Mouse (Mus musculus): ENCODE data around the gene Alpk3.

The Alpk3 gene

GRCm38 (mm10) chr7:81059388-81059787, 2.0 kb downstream of the Alpk3 start:
- TF ChIP-seq GATA4 (IDR thresholded peaks at IDR 0.05; ENCODE audit: insufficient replicate concordance, low read length): no peak

GRCm38 (mm10) chr7:81060908-81061307, 3.5 kb downstream of the Alpk3 start:
- TF ChIP-seq GATA4 (IDR thresholded peaks at IDR 0.05; ENCODE audit: insufficient replicate concordance, low read length): no peak

- no peak for TF ChIP-seq GATA4 (IDR thresholded peaks at IDR 0.05; ENCODE audit: insufficient replicate concordance, low read length)
These were observed 4.5 kb downstream of the Alpk3 start for GRCm38 (mm10) chr7:81061936-81062335.

- TF ChIP-seq GATA4 (IDR thresholded peaks at IDR 0.05; ENCODE audit: insufficient replicate concordance, low read length): no peak
These were observed 5.9 kb downstream of the Alpk3 start for GRCm38 (mm10) chr7:81063332-81063731.

GRCm38 (mm10) chr7:81066714-81067113, 9.3 kb downstream of the Alpk3 start:
- no peak for TF ChIP-seq GATA4 (IDR thresholded peaks at IDR 0.05; ENCODE audit: insufficient replicate concordance, low read length)

- no peak for TF ChIP-seq GATA4 (IDR thresholded peaks at IDR 0.05; ENCODE audit: insufficient replicate concordance, low read length)
These were observed 15.1 kb downstream of the Alpk3 start for GRCm38 (mm10) chr7:81072463-81072862.

- TF ChIP-seq GATA4 (IDR thresholded peaks at IDR 0.05; ENCODE audit: insufficient replicate concordance, low read length): no peak
These were observed 15.9 kb downstream of the Alpk3 start for GRCm38 (mm10) chr7:81073273-81073672.

GRCm38 (mm10) chr7:81074546-81074945, 17.1 kb downstream of the Alpk3 start:
- no peak for TF ChIP-seq GATA4 (IDR thresholded peaks at IDR 0.05; ENCODE audit: insufficient replicate concordance, low read length)

GRCm38 (mm10) chr7:81075299-81075698, 17.9 kb downstream of the Alpk3 start:
- no peak for TF ChIP-seq GATA4 (IDR thresholded peaks at IDR 0.05; ENCODE audit: insufficient replicate concordance, low read length)

- no peak for TF ChIP-seq GATA4 (IDR thresholded peaks at IDR 0.05; ENCODE audit: insufficient replicate concordance, low read length)
These were observed 18.3 kb downstream of the Alpk3 start for GRCm38 (mm10) chr7:81075732-81076131.

- no peak for TF ChIP-seq GATA4 (IDR thresholded peaks at IDR 0.05; ENCODE audit: insufficient replicate concordance, low read length)
These were observed 19.6 kb downstream of the Alpk3 start for GRCm38 (mm10) chr7:81077009-81077408.

GRCm38 (mm10) chr7:81078740-81079139, 21.3 kb downstream of the Alpk3 start:
- TF ChIP-seq GATA4 (IDR thresholded peaks at IDR 0.05; ENCODE audit: insufficient replicate concordance, low read length): no peak

GRCm38 (mm10) chr7:81093420-81093965, 36.1 kb downstream of the Alpk3 start:
- TF ChIP-seq GATA4 (IDR thresholded peaks at IDR 0.05; ENCODE audit: insufficient replicate concordance, low read length): no peak

GRCm38 (mm10) chr7:81094104-81094757, 36.8 kb downstream of the Alpk3 start:
- TF ChIP-seq GATA4 (IDR thresholded peaks at IDR 0.05; ENCODE audit: insufficient replicate concordance, low read length): no peak

GRCm38 (mm10) chr7:81100341-81100740, 42.9 kb downstream of the Alpk3 start:
- no peak for TF ChIP-seq GATA4 (IDR thresholded peaks at IDR 0.05; ENCODE audit: insufficient replicate concordance, low read length)

GRCm38 (mm10) chr7:81102854-81103253, 45.5 kb downstream of the Alpk3 start:
- TF ChIP-seq GATA4 (IDR thresholded peaks at IDR 0.05; ENCODE audit: insufficient replicate concordance, low read length): no peak

- TF ChIP-seq GATA4 (IDR thresholded peaks at IDR 0.05; ENCODE audit: insufficient replicate concordance, low read length): no peak
These were observed 48.1 kb downstream of the Alpk3 start for GRCm38 (mm10) chr7:81105525-81105924.
